Mouse (Mus musculus): ENCODE measurements around the gene Pmm1.

DNA sequence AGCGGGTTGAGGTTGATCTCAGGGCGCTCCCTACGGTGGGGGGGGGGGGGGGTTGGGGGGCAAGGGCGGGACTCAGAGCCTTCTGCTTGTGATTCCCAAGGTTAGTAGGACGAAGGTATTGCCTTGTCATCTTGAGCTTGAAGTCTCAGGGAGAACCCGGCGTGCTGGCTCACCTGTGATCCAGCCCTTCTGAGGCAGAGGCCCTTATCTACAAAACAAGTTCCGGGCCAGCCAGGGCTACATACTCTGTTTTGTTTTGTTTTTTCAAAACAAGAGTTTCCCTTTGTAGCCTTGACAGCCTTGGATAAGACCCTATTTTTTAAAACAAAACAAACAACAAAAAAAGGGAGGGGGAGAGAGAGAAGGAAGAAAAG is 335 bp upstream of the Pmm1 start:
- no peak for TF ChIP-seq GATA1 (IDR thresholded peaks at IDR 0.05; ENCODE audit: low read length)
- TF ChIP-seq TAL1 (IDR thresholded peaks at IDR 0.05; ENCODE audit: low read length) = no peak
